Mouse (Mus musculus): ENCODE measurements around the gene Slc35c1. TPM values are rescaled to one million over a fixed set of nuclear protein-coding genes. Genes with fewer than 3 reads are reported as not detected.

Slc35c1 gene
- polyA plus RNA-seq, 1 experiment from 2014 or later, result 12.3 TPM

DNA sequence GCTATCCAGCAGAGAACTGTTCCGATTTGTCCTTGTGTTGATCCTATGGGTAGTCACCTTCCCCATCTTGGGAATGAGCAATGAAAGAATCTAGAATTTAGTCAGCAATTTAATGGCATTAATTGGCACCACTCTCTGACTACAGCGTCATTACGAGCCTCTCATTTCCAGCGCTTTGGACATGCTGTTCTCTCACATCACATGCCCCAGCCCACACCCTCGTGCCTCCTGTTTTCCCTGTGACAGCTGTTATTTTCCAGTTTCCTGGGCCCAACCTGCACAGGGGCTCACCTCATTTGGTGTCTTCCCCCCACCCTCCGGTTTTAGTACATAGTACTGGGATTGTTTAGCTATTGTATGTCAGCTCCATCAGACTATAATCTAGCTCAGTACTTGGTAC, 25.3 kb downstream of the Slc35c1 start:
- Histone ChIP-seq H3K4me1 (ENCODE audit: control insufficient read depth, low read depth, low read length) (peaks cover 46% of the 10 kb centered on the region), H3K4me2 (ENCODE audit: low read depth, low read length) (no peak overlapping the region), H3K36me3 (ENCODE audit: control insufficient read depth, insufficient read depth) (no peaks in the 10 kb centered on the region)

DNA sequence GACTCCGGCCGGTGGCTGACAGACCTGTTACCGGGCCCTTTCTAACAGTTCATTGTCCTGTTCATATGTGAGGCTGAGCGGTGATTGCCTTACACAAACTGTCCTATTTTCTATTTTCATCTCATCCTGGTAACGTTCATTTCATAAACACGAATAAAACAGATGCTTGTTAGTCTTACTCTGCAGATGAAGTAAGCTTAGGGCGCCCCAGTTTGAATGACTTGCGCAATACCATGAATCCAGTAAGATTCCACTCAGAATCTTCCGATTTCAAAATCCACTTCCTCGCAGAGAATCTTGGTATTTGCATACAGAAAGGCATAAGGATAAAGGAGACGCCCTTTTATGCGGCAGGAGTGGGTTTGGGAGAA, 26.0 kb downstream of the Slc35c1 start:
- H3K4me2 ChIP-seq (ENCODE audit: low read depth, low read length), result peak overlapping the region; percentile 91
- H3K27me3 ChIP-seq (ENCODE audit: control insufficient read depth, insufficient read depth, low read depth, low read length), result no peaks in the 10 kb centered on the region
- peak overlapping the region; percentile 54 for H3K9ac ChIP-seq (ENCODE audit: low read depth, low read length)
- H3K27ac ChIP-seq (ENCODE audit: low read length), result no peak overlapping the region
- WGBS (ENCODE audit: insufficient replicate concordance), result 8% methylated on average over 12 of the region's 12 CpGs
- no peaks in the 10 kb centered on the region for H3K36me3 ChIP-seq (ENCODE audit: control insufficient read depth, insufficient read depth)
- H3K4me3 ChIP-seq (ENCODE audit: low read depth, low read length), result peak overlapping the region; percentile 82
- H3K9me3 ChIP-seq (replicated peaks; ENCODE audit: control insufficient read depth, low read length), result no peaks in the 10 kb centered on the region
- H3K4me1 ChIP-seq (ENCODE audit: control insufficient read depth, low read depth, low read length), result peaks cover 52% of the 10 kb centered on the region
- ATAC-seq (ENCODE audit: low read depth), result no peak

More for the DNA sequence above, 25.3 kb downstream of the Slc35c1 start:
- no peaks in the 10 kb centered on the region for H3K9me3 ChIP-seq (replicated peaks; ENCODE audit: control insufficient read depth, low read length)
- no peaks in the 10 kb centered on the region for H3K27me3 ChIP-seq (ENCODE audit: control insufficient read depth, insufficient read depth, low read depth, low read length)
- no peak overlapping the region for H3K4me3 ChIP-seq (ENCODE audit: low read depth, low read length)
- WGBS (ENCODE audit: insufficient replicate concordance), result 61% methylated on average over 6 of the region's 6 CpGs
- ATAC-seq (ENCODE audit: low read depth), result no peak
- no peak overlapping the region for H3K9ac ChIP-seq (ENCODE audit: low read depth, low read length)
- H3K27ac ChIP-seq (ENCODE audit: low read length), result no peak overlapping the region

DNA sequence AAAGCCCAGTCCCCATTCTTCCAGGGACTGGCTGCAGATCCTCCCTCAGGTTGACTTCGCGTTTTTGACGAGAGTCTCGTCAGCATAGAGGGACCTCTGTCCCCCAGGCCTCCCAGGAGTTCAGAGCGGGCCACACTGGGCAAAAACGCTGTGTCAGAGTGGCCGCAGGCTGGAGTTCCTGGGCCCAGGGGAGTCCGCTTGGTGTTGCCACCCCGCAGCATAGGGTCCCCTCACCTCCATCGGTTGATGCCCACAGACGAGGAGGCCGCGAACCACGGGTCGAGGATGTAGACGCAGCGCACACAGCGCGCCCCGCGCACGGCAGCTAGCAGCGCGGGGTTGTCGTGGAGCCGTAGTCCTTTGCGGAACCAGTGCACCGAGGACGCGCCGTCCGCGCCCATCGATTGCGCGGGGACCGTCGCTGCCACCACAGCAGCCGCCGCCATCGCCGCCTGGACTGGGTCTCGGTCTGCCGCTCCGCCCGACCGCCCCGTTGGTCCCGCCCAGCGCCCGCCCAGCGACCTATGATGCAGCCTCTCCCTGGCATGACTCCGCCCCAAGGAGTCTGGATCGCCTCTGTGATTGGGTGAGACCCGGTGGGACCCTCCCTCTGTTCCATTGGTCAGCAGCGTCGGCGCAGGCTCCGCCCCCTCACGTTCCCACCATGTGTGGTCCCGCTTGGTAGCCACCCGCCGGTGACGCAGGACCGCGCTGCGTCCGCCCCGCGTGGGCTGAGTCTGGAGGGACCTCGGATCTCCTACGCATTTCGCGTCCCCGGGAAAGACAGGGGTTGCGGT, 26.6 kb downstream of the Slc35c1 start, which contains the start of gene Cry2:
TSS of gene Cry2 (minus strand) at position 466 of the 797 bp plus-strand sequence.
- Histone ChIP-seq H3K27me3 (ENCODE audit: control insufficient read depth, insufficient read depth, low read depth, low read length) (no peaks in the 10 kb centered on the region), H3K27ac (ENCODE audit: low read length) (peak within 1 kb of the TSS; percentile 57), H3K9me3 (replicated peaks; ENCODE audit: control insufficient read depth, low read length) (no peaks in the 10 kb centered on the region), H3K4me2 (ENCODE audit: low read depth, low read length) (peak within 1 kb of the TSS; percentile 98), H3K4me3 (ENCODE audit: low read depth, low read length) (peak within 1 kb of the TSS; percentile 82), H3K36me3 (ENCODE audit: control insufficient read depth, insufficient read depth) (no peaks in the 10 kb centered on the region), H3K4me1 (ENCODE audit: control insufficient read depth, low read depth, low read length) (peaks cover 56% of the 10 kb centered on the region), H3K9ac (ENCODE audit: low read depth, low read length) (peak within 1 kb of the TSS; percentile 84)
- ATAC-seq (ENCODE audit: low read depth), result peak; percentile 97
- WGBS (ENCODE audit: insufficient replicate concordance), result under 1% methylated on average over 75 of the region's 76 CpGs

DNA sequence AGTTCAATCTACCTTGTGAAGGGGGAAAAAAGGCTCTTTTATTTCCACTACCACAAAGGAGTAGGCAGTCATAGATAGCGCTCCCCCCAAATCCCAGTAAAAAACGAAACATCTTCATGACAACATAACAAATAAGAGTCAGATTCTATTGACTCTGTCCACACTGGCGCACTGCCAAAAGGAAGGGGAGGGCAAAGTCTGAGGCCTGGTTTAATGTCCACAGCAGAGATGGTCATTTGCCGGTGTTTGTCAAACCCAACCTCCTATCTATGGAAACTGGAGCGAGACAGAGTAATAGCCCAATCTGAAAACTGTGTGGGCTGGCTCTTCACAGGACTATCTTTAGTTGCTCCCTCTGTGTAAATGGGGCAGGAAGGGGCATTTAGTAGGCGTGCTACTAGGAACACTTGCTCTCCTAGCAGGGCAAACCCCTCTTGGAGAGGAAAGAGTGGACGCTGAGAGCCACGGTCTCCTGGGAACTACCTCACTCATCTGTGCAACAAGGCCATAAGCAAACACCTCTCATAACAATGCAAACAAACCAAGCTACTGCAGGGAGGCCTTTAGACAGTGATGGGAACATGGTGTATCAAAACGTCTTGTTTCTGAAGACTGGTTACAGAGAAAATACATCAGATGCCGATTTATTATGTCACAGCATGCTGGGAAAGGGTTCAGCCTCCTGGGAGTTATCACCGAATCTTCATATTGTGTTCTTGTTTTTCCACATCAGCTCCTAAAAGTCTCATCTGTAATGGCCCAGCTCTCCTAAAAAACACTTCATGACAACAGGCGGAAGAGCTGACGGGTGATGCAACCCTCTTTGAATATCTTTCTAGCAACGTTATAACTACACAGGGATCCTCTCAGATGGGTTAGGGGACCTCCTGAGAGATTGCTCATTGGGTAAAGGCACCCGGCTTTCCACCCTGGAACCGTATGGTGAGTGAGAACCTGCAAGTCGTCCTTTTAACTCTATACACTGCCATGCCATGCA, 27.7 kb downstream of the Slc35c1 start:
- 38% methylated on average over 17 of the region's 17 CpGs for WGBS (ENCODE audit: insufficient replicate concordance)
- Histone ChIP-seq H3K4me3 (ENCODE audit: low read depth, low read length) (peak overlapping the region; percentile 82), H3K36me3 (ENCODE audit: control insufficient read depth, insufficient read depth) (no peaks in the 10 kb centered on the region), H3K27me3 (ENCODE audit: control insufficient read depth, insufficient read depth, low read depth, low read length) (no peaks in the 10 kb centered on the region), H3K27ac (ENCODE audit: low read length) (peak overlapping the region; percentile 57), H3K4me2 (ENCODE audit: low read depth, low read length) (peak overlapping the region; percentile 98), H3K4me1 (ENCODE audit: control insufficient read depth, low read depth, low read length) (peaks cover 61% of the 10 kb centered on the region), H3K9me3 (replicated peaks; ENCODE audit: control insufficient read depth, low read length) (no peaks in the 10 kb centered on the region), H3K9ac (ENCODE audit: low read depth, low read length) (peak overlapping the region; percentile 84)
- peak; percentile 2; the same call in 1 of the 2 replicates for ATAC-seq (ENCODE audit: low read depth)

DNA sequence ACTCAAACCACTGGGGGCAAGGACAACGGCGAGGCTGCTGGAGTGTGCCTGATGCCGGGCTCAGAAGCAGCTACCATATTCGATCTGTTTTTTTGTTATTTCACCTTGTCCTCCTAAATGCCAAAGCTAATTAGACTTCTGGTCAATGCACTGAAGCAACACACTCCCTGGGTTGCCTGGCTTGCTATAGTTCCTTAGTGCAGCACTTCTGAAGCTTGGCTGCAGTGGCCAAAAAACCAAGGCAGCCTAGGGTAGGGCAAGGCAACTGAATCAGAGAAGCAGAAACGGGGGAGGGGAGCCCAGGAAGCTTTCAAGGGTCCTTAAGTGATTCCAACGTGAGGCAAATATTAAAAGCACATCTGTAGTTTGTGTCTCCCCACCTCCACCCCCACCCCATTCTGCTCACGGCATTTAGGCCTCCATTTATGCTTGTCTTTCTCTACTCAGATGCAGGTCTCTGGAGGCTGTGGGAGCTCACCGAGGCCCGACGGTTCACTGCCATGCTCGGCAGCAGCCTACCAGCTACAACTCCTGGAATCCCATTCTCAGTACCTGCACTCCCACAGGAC, 28.6 kb downstream of the Slc35c1 start:
- Histone ChIP-seq H3K9me3 (replicated peaks; ENCODE audit: control insufficient read depth, low read length) (no peaks in the 10 kb centered on the region), H3K9ac (ENCODE audit: low read depth, low read length) (peak overlapping the region; percentile 36), H3K4me2 (ENCODE audit: low read depth, low read length) (peak overlapping the region; percentile 98), H3K4me3 (ENCODE audit: low read depth, low read length) (peak overlapping the region; percentile 82), H3K27me3 (ENCODE audit: control insufficient read depth, insufficient read depth, low read depth, low read length) (no peaks in the 10 kb centered on the region), H3K36me3 (ENCODE audit: control insufficient read depth, insufficient read depth) (no peaks in the 10 kb centered on the region), H3K27ac (ENCODE audit: low read length) (peak overlapping the region; percentile 57), H3K4me1 (ENCODE audit: control insufficient read depth, low read depth, low read length) (peaks cover 58% of the 10 kb centered on the region)
- no peak for ATAC-seq (ENCODE audit: low read depth)
- WGBS (ENCODE audit: insufficient replicate concordance), result 38% methylated on average over 11 of the region's 11 CpGs

DNA sequence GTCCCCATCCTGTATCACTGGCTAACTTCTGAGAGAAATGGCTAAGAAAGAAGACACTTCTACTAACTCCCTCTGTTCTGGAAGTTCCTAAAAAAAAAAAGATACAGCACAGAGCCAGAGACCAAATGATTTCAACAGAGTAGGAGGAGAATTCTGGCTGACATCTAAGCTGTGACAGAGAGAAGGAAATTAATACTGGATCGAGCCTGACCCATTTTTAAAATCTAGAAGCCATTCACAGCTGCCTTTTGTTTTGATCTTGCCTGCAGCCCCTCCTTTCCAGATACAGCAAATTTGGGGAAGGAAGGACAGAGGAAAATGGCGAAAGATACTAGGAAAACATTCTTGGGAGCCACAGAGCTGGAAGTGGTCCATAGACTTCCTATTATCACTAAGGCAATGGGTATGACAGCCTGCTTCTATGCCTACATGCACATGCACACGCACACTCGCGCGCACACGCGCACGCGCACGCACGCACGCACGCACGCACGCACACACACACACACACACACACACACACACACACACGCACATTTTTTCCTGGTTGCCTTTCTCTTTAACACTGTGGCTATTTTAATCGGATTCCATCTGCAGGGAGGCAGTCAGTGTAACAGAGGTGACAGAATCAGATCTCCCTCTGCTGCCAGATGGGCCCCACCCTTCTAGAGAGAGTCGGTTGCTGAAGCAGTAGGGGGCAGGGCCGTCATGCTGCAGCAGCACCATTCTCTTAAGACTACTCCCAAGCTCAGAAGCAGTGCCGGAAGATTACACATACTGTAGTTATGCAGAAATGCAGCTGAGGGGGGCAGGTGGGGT, 29.4 kb downstream of the Slc35c1 start:
- peaks cover 58% of the 10 kb centered on the region for H3K4me1 ChIP-seq (ENCODE audit: control insufficient read depth, low read depth, low read length)
- ATAC-seq (ENCODE audit: low read depth), result no peak

DNA sequence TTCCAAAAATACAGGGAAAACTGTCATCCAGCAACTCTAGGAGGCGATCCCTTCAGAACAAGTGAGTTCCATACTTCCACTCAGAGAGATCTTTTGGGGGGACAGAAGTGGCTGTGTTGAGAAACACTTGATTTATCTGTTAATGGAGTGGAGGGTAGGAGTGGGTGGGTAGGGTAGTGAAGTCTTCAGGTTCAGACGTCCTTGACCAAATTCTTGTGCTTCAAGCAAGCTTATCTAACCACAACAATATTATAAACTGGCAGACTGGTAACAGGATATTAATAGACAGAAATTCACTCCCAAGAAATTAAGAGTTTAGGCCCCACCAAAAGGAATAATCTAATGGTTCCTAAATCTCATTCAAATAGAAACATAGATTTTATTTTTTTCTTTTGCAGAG, 30.2 kb downstream of the Slc35c1 start:
- peaks cover 7% of the 10 kb centered on the region; the same call in 1 of the 2 replicates for H3K36me3 ChIP-seq (ENCODE audit: control insufficient read depth, insufficient read depth)
- no peak overlapping the region for H3K4me2 ChIP-seq (ENCODE audit: low read depth, low read length)
- no peak overlapping the region for H3K4me3 ChIP-seq (ENCODE audit: low read depth, low read length)
- no peak overlapping the region for H3K9ac ChIP-seq (ENCODE audit: low read depth, low read length)
- peaks cover 63% of the 10 kb centered on the region for H3K4me1 ChIP-seq (ENCODE audit: control insufficient read depth, low read depth, low read length)
- no peak for ATAC-seq (ENCODE audit: low read depth)
- no peaks in the 10 kb centered on the region for H3K9me3 ChIP-seq (replicated peaks; ENCODE audit: control insufficient read depth, low read length)
- H3K27ac ChIP-seq (ENCODE audit: low read length), result no peak overlapping the region
- H3K27me3 ChIP-seq (ENCODE audit: control insufficient read depth, insufficient read depth, low read depth, low read length), result no peaks in the 10 kb centered on the region
- 50% methylated on average over 2 of the region's 2 CpGs for WGBS (ENCODE audit: insufficient replicate concordance)

More for the DNA sequence above, 29.4 kb downstream of the Slc35c1 start:
- WGBS (ENCODE audit: insufficient replicate concordance), result 44% methylated on average over 21 of the region's 21 CpGs
- no peaks in the 10 kb centered on the region for H3K9me3 ChIP-seq (replicated peaks; ENCODE audit: control insufficient read depth, low read length)
- no peaks in the 10 kb centered on the region for H3K27me3 ChIP-seq (ENCODE audit: control insufficient read depth, insufficient read depth, low read depth, low read length)
- H3K9ac ChIP-seq (ENCODE audit: low read depth, low read length), result peak overlapping the region; percentile 36
- H3K4me2 ChIP-seq (ENCODE audit: low read depth, low read length), result peak overlapping the region; percentile 98
- H3K36me3 ChIP-seq (ENCODE audit: control insufficient read depth, insufficient read depth), result 0 out of 2 replicates have a peak, but pooled peaks cover 2% of the 10 kb centered on the region
- H3K4me3 ChIP-seq (ENCODE audit: low read depth, low read length), result peak overlapping the region; percentile 82
- H3K27ac ChIP-seq (ENCODE audit: low read length), result peak overlapping the region; percentile 57

DNA sequence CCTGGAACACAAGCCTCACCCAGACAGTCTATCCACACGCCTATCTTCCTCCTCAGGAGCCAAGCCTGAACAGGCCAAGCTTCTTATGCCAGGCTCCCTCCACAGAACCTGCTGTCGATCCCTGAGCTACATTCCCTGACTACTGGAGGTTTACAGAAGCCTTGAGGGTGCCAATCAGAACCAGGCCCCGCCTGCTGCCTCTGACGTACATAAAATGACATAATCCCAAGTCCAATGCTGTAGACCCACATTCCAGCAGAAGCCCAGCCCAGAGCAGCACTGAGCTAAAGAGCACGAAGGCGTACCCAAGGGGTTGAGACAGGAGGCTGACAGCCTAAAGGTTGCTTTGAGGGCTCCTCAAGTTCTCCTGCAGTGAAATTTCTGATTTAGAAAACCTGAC, 32.5 kb downstream of the Slc35c1 start:
- Histone ChIP-seq H3K36me3 (ENCODE audit: control insufficient read depth, insufficient read depth) (peaks cover 21% of the 10 kb centered on the region), H3K9ac (ENCODE audit: low read depth, low read length) (0 out of 2 replicates have a peak overlapping the region, but pooled peaks have one; percentile 12), H3K4me1 (ENCODE audit: control insufficient read depth, low read depth, low read length) (peaks cover 50% of the 10 kb centered on the region), H3K4me2 (ENCODE audit: low read depth, low read length) (no peak overlapping the region), H3K27ac (ENCODE audit: low read length) (no peak overlapping the region), H3K9me3 (replicated peaks; ENCODE audit: control insufficient read depth, low read length) (no peaks in the 10 kb centered on the region), H3K27me3 (ENCODE audit: control insufficient read depth, insufficient read depth, low read depth, low read length) (no peaks in the 10 kb centered on the region), H3K4me3 (ENCODE audit: low read depth, low read length) (no peak overlapping the region)
- ATAC-seq (ENCODE audit: low read depth), result peak; percentile 67
- 59% methylated on average over 6 of the region's 6 CpGs for WGBS (ENCODE audit: insufficient replicate concordance)

Data from liver, embryonic 16.5 days (tissue).